Mouse (Mus musculus): ENCODE data around the gene Mtnr1a. TPM values are rescaled to one million over a fixed set of nuclear protein-coding genes. Genes with fewer than 3 reads are reported as not detected.
"Not testable (repeated sequence)": the region's sequence is repeated elsewhere in the genome, so short reads cannot be mapped to it uniquely, and the experiment has no call there.

Mtnr1a gene
- total RNA-seq (2021): not detected

DNA sequence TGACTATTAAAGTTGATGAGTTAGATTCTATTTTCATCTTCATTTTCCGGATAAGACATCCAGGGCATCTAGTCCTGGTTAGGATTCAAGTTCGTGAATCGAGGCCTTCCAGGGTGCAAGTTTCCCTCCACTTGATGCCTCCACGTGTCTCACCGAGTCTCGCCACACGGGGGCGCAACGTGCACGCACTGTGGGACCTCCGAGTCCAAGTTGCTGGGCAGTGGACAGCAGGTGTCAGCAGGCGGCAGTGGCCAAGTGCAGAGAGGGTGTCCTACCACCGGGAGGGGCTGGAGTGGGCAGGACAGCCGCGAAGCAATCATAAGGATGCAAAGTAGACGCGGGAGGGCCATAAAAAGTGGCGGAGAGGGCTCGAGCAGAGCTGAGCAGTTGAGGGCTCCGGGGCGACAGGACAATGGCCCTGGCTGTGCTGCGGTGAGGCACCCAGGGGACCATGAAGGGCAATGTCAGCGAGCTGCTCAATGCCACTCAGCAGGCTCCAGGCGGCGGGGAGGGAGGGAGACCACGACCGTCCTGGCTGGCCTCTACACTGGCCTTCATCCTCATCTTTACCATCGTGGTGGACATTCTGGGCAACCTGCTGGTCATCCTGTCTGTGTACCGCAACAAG, at the start of gene Mtnr1a:
Gene Mtnr1a, plus strand, starts transcription at position 379 of the 628 bp plus-strand sequence.
- intact Hi-C loops (cut with DNase I): loop anchor here (2.0 kb wide), 1 partner anchor 168 kb away; no protein-coding TSS in a partner anchor
- peak; percentile 95 for DNase-seq

DNA sequence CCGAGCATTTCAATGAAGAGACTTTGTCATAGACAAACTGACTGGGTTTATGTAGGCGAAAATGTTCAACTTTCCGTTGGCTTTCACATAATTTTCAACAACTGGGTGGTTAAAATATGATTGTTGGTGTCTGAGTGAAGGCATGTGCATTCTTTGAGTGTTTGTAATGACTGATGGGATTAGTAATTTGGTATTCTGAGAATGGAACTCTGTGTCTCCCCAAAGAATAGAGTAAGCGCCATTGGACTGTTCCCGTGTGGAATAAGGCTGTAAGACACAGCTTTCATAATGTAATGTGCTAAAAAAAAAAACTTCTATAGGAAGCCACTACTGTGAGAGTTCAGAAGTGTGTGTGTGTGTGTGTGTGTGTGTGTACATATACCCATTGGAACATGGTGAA, 49.7 kb upstream of the Mtnr1a start:
- DNase-seq: no peak

DNA sequence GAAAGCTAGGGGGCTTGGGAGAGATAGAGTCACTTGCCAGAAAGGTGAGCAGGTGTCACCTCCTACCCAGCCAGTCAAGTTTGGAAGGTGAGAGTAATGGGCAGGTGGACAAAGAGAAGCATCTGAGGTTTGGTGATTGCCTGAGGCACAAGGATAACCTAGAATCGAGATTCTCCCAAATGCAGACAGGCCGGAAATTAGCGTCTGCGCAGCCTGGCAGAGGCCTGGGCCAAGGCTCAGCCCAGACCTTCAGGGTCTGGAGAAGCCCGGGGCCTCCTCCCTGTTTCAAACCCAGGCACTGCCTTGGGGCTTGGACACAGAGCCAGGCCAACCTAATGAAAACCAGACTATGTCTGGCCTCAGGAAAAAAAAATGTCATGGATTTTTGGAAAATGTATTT, 47.8 kb upstream of the Mtnr1a start:
- intact Hi-C loops (cut with DNase I): no loop called here
- DNase-seq: peak; percentile 39

More for the DNA sequence above, 49.7 kb upstream of the Mtnr1a start:
- intact Hi-C loops (cut with DNase I): loop anchor here (10.0 kb wide), 1 partner anchor 64 kb away; no protein-coding TSS in a partner anchor

DNA sequence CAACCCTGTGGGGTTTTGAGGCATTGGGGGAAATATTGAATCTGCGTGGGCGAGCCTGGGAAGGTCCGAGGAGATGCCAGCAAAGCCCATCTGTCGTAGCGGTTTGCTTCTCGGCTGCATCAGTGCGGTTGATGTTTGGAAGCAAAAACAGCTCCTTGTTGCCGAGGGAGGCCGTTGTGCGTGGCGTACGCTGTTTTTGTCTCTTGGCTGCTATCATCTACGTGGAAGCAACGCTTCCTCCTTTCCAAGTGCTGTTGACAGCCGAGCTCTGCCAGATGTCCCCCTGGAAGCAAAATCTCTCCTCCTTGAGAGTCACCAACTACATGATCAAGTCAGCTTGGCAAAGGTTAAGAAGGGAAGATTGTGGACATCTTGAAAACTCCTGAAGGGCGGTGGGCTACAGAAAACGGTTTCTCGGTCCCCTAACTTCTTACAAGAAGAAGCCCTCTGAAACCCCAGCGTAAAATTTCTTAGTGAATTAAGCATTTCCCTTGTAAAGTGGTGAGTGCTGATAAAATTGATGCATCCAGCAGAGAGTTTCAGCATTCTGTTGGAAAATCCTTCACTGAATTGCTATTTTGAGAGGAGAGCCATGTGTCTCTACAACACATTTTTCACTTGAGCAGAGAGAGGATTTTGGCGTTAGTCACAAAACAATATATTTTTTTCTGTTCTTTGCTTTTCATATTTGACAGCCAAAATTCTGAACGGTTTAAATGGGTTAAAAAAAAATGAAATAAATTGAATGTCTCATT, 46.8 kb upstream of the Mtnr1a start:
- peak; percentile 57 for DNase-seq
- intact Hi-C loops (cut with DNase I): no loop called here

DNA sequence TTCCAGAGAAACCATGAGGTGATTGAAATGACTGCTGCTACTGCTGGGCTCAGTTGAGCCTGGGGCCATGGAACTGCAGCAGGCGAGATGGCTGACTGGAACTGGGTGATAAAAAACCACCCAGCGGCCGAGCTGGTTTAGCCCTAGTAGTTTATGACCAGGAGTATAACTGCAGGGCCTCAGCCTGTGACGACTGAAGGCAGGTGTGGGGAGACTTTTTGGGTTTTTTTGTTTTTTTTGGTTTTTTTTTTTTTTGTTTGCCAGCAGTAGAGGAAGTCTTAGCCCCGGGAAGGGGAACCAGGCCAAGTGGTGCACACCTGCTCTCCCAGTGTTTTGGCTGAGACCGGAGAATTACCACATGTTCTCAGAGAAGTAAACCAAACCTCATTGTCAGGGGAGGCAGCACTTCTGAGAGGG, 40.8 kb upstream of the Mtnr1a start:
- intact Hi-C loops (cut with DNase I): no loop called here
- DNase-seq: peak; percentile 26

DNA sequence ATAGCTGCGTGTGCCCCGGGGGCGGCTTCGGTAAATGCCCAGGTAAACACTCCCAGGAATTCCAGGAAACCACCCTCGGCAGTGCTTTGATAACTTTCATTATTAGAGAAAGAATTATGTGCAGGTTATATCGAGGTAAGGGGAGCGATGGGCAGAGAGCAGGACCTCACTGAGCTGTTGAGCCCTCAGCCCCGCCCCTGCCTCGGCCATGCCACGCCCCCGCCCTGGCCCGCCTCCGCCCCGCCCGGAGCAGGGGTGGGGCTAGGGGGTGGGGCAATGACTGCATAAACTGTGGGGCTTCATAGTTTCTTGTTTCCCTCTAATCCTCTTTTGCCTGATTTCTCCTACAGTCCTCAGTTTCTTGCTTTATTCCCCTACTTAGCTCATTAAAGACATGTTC, 30.6 kb upstream of the Mtnr1a start:
- intact Hi-C loops (cut with DNase I): no loop called here

DNA sequence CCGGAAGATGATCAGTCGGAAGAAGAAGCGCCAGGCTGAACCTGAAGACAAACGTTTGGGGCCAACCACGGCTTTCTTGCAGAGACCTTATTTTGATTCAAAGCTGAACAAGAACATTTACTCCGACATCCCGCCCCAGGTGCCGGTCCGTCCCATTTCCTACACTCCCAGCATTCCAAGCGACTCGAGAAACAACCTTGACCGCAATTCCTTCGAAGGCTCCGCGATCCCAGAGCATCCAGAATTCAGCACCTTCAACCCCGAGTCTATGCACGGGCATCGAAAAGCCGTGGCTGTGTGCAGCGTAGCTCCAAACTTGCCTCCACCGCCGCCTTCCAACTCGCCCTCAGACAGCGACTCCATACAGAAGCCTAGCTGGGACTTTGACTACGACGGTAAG, 24.8 kb upstream of the Mtnr1a start:
- no peak for DNase-seq
- intact Hi-C loops (cut with DNase I): no loop called here

More for the DNA sequence above, 30.6 kb upstream of the Mtnr1a start:
- no peak for DNase-seq

DNA sequence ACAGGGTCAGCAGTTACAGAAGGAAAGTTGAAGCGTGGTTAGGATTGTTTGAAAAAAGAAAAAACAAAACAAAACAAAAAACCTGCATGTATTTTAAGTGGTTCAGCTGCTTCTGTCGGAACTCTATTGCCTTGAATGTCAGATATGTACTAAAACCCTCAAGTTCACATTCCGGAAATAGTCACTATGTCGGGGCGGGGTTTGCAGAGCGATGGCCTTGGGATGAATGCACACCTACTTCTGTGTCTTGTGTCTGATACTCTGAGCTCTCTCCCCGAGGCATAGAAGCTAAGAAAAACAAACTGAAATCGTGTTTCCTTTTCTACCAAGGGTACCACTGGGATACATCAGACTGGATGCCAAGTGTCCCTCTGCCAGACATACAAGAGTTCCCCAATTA, 18.5 kb upstream of the Mtnr1a start:
- no peak for DNase-seq
- intact Hi-C loops (cut with DNase I): no loop called here

DNA sequence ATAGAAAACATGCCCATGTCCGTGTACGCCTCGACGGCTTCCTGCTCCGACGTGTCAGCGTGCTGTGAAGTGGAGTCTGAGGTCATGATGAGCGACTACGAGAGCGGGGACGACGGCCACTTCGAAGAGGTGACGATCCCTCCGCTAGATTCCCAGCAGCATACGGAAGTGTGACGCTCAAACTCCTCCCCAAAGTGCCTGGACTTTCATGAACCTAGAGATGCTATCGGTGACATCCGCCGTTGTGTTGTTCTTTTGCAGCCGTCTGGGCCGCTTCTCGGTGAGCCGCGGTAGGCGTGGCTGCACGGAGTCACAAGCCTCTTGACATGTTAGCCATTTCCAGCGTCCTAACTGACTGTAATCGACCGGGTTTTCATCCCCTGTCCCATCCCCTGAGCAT, 17.7 kb upstream of the Mtnr1a start:
- no peak for DNase-seq
- intact Hi-C loops (cut with DNase I): no loop called here

DNA sequence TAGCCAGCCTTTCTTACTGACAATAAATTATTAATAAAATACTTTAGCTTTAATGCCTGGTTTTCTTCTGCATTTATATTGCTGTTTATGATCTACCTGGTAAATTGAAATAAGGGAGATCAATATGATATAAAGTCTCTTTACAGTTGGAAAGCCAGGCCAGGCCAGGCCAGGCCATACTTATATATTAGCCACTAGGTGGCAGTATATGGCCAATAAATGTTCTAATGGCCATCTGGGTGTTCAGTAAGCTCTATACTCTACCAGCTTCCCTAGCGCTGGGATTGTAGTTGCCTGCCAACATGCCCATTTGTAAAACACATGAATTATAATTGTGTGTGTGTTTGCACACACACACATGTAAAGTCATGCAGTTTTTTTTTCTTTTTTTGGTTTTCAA, 16.7 kb upstream of the Mtnr1a start:
- no peak for DNase-seq
- intact Hi-C loops (cut with DNase I): no loop called here

DNA sequence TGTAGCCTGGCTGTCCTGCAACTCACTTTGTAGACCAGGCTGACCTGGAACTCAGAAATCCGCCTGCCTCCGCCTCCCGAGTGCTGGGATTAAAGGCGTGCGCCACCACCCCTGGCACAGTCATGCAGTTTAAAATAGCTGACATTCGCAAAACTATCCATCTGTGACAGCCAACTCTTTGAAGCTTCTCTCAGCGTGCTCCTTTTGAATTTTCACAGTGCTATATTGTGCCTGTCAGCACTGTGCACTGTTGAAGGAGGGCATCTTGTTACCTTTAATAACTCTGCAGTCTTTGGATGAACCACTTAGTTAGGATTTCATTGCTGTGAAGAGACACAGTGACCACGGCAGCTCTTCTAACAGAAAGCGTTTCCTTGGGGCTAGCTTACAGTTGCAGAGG, 16.3 kb upstream of the Mtnr1a start:
- intact Hi-C loops (cut with DNase I): no loop called here
- DNase-seq: no peak

DNA sequence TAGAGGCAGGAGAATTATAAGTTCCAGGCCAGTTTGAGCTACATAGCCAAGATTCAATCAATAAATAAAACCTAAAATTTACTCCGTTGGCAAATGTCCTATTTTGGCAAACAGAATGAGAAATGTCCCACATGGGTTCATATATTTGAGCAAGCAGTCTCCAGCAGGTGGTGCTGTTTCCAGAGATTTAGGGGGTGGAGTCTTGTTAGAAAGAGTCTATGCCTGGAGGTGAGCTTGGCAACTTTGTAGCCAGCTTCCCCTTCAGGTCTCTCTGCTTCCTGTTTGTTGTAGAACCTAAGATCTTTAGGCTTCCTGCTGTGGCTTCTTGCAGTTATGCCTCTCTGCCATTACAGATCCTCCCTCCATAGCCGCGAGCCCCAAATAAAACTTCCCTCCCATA, 13.4 kb upstream of the Mtnr1a start:
- intact Hi-C loops (cut with DNase I): no loop called here

DNA sequence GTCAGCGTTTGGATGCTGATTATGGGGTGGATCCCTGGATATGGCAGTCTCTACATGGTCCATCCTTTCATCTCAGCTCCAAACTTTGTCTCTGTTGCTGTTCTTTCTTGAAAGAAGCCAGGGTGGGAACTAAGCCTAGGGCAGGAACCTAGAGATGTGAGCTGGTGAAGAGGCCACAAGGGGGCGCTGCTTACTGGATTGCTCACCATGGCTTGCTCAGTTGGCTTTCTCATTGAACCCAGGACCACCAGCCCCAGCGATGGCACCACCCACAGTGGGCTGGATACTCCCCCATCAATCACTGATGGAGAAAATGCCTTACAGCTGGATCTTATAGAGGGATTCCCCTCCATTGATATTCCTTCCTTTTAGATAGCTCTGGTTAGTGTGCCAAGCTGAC, 12.1 kb upstream of the Mtnr1a start:
- no peak for DNase-seq
- intact Hi-C loops (cut with DNase I): no loop called here

More for the DNA sequence above, 13.4 kb upstream of the Mtnr1a start:
- DNase-seq: no peak

DNA sequence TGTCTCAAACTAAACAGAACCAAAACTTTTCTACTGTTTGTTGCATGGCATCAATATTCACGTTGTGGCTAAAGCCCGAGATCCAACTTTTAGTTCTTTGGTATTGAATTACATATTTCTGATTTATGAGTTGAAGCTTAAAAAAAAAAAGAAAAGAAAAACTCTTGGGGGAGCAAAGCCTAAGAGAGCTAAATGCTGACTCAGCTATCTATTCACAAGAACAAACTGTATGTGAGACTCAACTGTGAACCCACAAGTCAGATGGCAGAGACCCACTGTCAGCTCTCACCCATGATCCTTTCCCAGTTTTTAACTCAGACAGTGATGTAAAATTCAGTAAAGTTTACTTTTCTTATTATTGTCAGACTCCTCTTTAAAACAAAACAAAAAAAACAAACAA, 8.9 kb upstream of the Mtnr1a start:
- intact Hi-C loops (cut with DNase I): no loop called here
- no peak for DNase-seq

DNA sequence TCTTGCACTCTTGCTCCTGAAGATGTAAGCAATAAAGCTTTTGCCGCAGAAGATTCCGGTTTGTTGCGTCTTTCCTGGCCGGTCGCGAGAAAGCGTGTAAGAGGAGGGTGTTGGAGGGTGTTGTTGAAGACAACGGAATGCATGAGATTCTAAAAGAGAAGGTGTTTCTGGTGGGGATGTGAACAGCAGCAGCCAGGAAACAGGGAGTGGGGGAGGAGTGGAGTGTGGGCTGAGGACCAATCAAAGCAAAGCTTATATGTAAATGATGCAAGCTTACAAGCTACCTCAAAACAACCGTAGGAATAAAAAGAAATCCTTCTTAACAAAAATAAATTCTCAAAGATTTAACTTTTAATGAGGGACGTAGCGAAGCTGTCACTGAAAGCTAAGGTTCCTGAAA, 6.6 kb upstream of the Mtnr1a start:
- DNase-seq: no peak
- intact Hi-C loops (cut with DNase I): no loop called here

DNA sequence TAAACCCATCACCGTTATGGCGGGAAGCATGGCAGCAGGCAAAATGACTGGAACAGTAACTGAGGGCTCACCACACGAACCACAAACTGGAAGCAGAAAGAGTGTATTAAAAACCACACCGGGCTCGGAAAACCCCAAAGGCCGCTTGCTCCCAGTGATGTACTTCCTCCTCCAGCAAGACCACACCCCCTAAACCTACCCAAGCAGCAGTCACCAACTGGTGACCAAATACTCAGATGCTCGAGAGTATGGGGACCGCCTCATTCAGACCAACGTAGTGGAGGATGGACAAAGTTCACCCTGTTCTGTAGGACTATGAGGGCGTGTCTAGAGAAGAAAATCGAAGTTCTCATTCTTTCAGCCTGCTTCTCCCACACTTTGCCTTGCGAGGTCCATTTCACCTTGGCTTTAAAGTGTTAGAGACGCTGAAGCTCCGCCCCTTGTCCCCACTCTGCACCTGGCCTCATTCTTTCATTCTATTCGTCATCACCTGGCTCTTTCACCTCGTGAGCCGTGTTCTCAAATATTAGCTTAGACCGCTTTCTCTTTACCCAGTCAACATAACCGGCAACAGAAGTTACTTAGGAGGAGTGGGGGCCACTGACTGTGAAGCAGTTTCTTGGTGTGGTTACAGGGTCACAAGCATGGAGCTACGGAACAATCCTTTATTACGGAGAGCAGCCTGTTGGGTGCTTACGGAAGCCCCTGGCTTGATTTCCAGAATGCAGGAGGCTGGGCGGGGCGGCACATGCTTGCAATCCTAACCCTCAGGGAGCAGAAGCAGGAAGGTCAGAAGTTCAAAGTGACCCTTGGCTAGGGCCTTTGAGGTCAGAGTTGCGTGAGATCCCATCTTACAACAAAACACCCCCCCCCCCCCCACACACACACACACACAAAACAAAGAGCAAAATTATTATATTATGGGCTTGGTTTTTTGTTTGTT, 5.7 kb upstream of the Mtnr1a start:
- DNase-seq: no peak
- intact Hi-C loops (cut with DNase I): no loop called here

DNA sequence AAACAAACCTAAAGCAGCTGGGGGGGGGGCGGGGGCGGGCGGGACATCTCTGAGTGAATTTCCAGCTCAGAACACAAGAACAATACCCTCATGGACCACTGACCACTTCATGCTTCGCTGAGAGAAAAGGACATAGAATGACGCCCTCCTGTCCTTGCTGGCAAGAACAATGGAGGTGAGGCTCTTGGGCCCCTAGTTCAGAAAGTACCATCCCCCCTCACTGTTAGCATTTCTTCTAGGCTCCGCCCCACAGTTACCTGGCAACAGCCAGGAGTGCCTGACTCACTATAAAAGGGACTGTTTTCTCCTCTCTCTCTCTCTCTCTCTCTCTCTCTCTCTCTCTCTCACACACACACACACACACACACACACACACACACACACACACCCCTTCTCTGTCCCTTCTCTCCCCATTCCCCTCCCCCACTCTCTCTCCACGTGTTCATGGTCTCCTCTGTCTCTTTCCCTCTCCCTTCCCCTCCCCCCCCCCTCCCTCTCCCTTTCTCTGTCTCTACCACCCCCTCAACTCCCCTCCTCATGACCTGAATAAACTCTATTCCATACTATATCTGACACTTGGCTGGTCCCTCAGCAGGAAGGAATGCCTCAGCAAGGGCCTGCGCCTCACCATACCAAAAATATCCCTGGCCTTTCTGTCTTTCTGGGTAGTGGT, 4.6 kb upstream of the Mtnr1a start:
- DNase-seq: no peak
- intact Hi-C loops (cut with DNase I): no loop called here

DNA sequence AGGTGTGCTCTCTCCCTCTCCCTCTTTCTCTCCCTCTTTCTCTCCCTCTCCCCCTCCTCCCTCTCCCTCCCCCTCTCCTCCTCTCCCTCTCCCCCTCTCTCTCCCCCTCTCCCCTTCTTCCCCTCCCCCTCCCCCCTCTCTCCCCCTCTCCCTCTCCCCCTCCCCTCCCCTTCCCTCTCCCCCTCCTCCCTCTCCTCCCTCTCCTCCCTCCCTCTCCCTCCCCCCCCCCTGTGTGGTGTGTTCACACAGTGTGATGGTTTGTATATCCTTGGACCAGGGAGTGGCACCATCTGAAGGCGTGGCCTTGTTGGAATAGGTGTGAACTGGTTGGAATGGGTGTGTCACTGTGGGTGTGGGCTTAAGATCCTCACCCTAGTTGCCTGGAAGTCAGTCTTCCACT, 3.5 kb upstream of the Mtnr1a start:
- intact Hi-C loops (cut with DNase I); DNase-seq: not testable (repeated sequence)

DNA sequence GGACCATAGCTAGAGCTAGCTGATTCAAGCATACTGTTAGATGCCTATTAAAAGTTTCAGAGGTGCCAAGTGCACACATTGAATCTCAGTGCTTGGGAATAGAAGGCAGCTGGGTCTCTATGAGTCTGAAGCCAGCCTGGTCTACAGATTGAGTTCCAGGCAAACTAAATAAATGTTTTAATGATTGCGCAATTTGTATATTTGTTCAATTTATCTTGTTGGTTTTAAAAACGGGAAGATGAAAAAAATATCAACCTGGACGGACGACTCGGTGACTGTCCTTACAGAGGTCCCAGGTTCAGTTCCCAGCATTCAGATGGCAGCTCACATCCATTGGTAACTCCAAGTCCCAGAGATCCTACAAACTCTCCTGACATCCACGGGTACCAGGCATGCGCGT, 2.0 kb downstream of the Mtnr1a start:
- no peak for DNase-seq
- intact Hi-C loops (cut with DNase I): no loop called here

DNA sequence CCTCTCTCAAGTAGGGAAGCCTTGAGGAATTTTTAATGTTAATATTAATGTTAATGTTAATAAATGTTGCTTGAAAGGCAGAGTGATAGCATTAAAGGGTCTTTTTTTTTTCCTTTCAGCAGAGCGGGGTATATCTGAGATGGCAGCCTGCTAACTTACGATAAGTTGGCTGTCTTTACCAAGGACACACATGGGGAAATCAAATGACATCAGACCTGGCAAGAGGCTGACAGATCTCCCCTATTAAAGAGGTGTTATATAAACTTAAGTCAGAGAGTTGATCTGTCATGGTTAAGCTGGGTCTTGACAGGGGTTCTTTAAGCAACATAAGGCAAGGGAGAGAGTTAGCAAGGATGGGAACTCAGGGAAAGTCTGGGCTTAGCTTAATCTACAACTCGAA, 11.9 kb downstream of the Mtnr1a start:
- intact Hi-C loops (cut with DNase I): no loop called here

DNA sequence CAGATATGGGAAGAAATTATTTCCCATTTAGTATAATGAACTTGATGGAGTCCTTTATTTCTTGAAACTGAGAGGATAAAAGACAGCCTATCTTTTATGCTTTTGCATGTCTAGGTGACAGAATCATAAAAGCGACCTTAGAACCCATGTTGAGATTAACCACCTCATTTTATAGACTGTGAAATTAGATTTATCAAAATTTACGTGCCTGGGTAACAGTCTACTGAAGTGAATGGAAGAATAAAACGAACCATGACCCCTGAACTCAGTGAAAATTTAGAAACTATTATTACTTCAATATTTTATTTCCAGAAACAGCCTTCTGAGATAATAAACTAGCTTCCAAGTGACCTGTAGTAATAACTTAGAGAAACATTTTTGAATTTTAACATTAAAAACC, 24.7 kb downstream of the Mtnr1a start:
- intact Hi-C loops (cut with DNase I): no loop called here
- no peak for DNase-seq

More for the DNA sequence above, 11.9 kb downstream of the Mtnr1a start:
- DNase-seq: no peak
